In the genomic region with DNA sequence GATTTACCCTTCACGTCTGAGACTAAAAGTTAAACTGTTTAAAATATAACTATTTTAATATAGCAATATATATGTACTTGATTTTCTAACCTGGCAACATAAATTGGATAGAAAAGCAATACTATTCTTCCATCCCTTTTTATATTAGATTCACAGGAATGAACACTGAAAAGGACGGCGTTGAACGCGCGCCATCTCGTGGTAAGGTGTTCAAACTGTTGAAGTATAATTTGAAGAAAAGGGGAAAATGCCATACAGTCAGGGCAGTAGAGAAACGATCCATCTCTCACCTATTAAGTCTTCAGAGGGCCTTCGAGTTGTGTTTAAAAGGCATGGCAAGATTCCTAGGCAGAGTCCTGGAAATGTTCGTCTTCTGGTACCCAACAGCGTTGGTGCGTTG, we compare ENCODE assay signal across 8 mouse cellular contexts. TPM values are rescaled to one million over a fixed set of nuclear protein-coding genes. Genes with fewer than 3 reads are reported as not detected.
DNase-seq lines count a peak whose midpoint lies in the region; ATAC-seq and TF ChIP-seq lines count a peak whose summit lies in the region.

No protein-coding gene starts in this region.

- no peaks in the 10 kb centered on the region for H3K36me3 ChIP-seq in hindbrain, embryonic 10.5 days
- H3K36me3 ChIP-seq in hindbrain, embryonic 13.5 days: no peaks in the 10 kb centered on the region
- no peaks in the 10 kb centered on the region for H3K36me3 ChIP-seq in C2C12 (ENCODE audit: control insufficient read depth, insufficient read depth)
- no peaks in the 10 kb centered on the region for H3K36me3 ChIP-seq in forebrain, embryonic 16.5 days (ENCODE audit: control insufficient read depth, insufficient read depth)
- H3K36me3 ChIP-seq in midbrain, embryonic 15.5 days (replicated peaks): no peaks in the 10 kb centered on the region

- ATAC-seq in hindbrain, embryonic 13.5 days (ENCODE audit: low FRiP score): no peak
- ATAC-seq in forebrain, embryonic 16.5 days: peak; percentile 26; the same call in 1 of the 2 replicates
- peak; percentile 69 for ATAC-seq in midbrain, embryonic 15.5 days (replicated peaks)

- H3K27ac ChIP-seq in hindbrain, embryonic 10.5 days: no peak overlapping the region
- H3K27ac ChIP-seq in hindbrain, embryonic 13.5 days: no peak overlapping the region
- no peak overlapping the region for H3K27ac ChIP-seq in forebrain, embryonic 16.5 days (ENCODE audit: low read length)
- H3K27ac ChIP-seq in midbrain, embryonic 15.5 days: no peak overlapping the region

- no peaks in the 10 kb centered on the region for H3K27me3 ChIP-seq in hindbrain, embryonic 10.5 days (ENCODE audit: insufficient read depth, poor library complexity, severe bottlenecking)
- H3K27me3 ChIP-seq in hindbrain, embryonic 13.5 days: no peaks in the 10 kb centered on the region
- H3K27me3 ChIP-seq in C2C12 (ENCODE audit: control insufficient read depth, insufficient read depth, insufficient read length): peaks cover 3% of the 10 kb centered on the region
- H3K27me3 ChIP-seq in forebrain, embryonic 16.5 days (replicated peaks; ENCODE audit: control insufficient read depth, insufficient read depth, low read length): no peaks in the 10 kb centered on the region
- H3K27me3 ChIP-seq in midbrain, embryonic 15.5 days (replicated peaks): no peaks in the 10 kb centered on the region

- no peaks in the 10 kb centered on the region for H3K9me3 ChIP-seq in hindbrain, embryonic 10.5 days
- no peaks in the 10 kb centered on the region for H3K9me3 ChIP-seq in hindbrain, embryonic 13.5 days
- no peaks in the 10 kb centered on the region for H3K9me3 ChIP-seq in forebrain, embryonic 16.5 days (ENCODE audit: control insufficient read depth, low read length)
- H3K9me3 ChIP-seq in midbrain, embryonic 15.5 days: no peaks in the 10 kb centered on the region

- no peak overlapping the region for H3K4me3 ChIP-seq in hindbrain, embryonic 10.5 days
- H3K4me3 ChIP-seq in hindbrain, embryonic 13.5 days: no peak overlapping the region
- H3K4me3 ChIP-seq in C2C12 (ENCODE audit: insufficient read depth, poor library complexity, severe bottlenecking): no peak overlapping the region
- H3K4me3 ChIP-seq in forebrain, embryonic 16.5 days (replicated peaks; ENCODE audit: low read length): no peak overlapping the region
- no peak overlapping the region for H3K4me3 ChIP-seq in midbrain, embryonic 15.5 days

- WGBS in hindbrain, embryonic 10.5 days: 20% methylated on average over 12 of the region's 12 CpGs
- 23% methylated on average over 12 of the region's 12 CpGs for WGBS in hindbrain, embryonic 13.5 days
- WGBS in forebrain, embryonic 16.5 days: 21% methylated on average over 12 of the region's 12 CpGs
- 21% methylated on average over 12 of the region's 12 CpGs for WGBS in midbrain, embryonic 15.5 days

- TF ChIP-seq CTCF in C2C12 (IDR thresholded peaks at IDR 0.05; ENCODE audit: control insufficient read depth, insufficient read depth, insufficient read length): peak; percentile 26

- no peaks in the 10 kb centered on the region for H3K79me2 ChIP-seq in C2C12 (ENCODE audit: control insufficient read depth, insufficient read depth)

- no peak overlapping the region for H3ac ChIP-seq in C2C12 (ENCODE audit: control insufficient read depth, insufficient read length, low read depth)

- no peak overlapping the region for H3K9ac ChIP-seq in hindbrain, embryonic 13.5 days
- no peak overlapping the region for H3K9ac ChIP-seq in forebrain, embryonic 16.5 days (replicated peaks; ENCODE audit: low read depth, low read length)
- H3K9ac ChIP-seq in midbrain, embryonic 15.5 days: no peak overlapping the region

- no peaks in the 10 kb centered on the region for H3K4me1 ChIP-seq in hindbrain, embryonic 10.5 days (replicated peaks)
- no peaks in the 10 kb centered on the region for H3K4me1 ChIP-seq in hindbrain, embryonic 13.5 days (replicated peaks)
- no peaks in the 10 kb centered on the region for H3K4me1 ChIP-seq in forebrain, embryonic 16.5 days (replicated peaks; ENCODE audit: control insufficient read depth, insufficient read depth, low read length)
- no peaks in the 10 kb centered on the region for H3K4me1 ChIP-seq in midbrain, embryonic 15.5 days

- H3K79me3 ChIP-seq in C2C12 (ENCODE audit: low read depth): no peaks in the 10 kb centered on the region

- H3K4me2 ChIP-seq in hindbrain, embryonic 13.5 days: no peak overlapping the region
- no peak overlapping the region for H3K4me2 ChIP-seq in forebrain, embryonic 16.5 days (ENCODE audit: low read length)
- no peak overlapping the region for H3K4me2 ChIP-seq in midbrain, embryonic 15.5 days

- DNase-seq in hindbrain, embryonic 10.5 days (ENCODE audit: low spot score): peak; percentile 28
- peak; percentile 71 for DNase-seq in adrenal gland, postnatal 10 days
- DNase-seq in layer of hippocampus, postnatal 25 days (ENCODE audit: extremely low spot score in 1 of 2, low spot score in 1 of 2): peak; percentile 35 to 86
- no peak for DNase-seq in natural killer cell, adult 2 months (ENCODE audit: low spot score in 2 of 2)

TF ChIP-seq in C2C12, 6 proteins besides CTCF, POLR2A, EP300 and RAD21:
- no peak for TF ChIP-seq USF1 (IDR thresholded peaks at IDR 0.05; ENCODE audit: low read depth)
- no peak for TF ChIP-seq MYOD1 (IDR thresholded peaks at IDR 0.05; ENCODE audit: control insufficient read depth, insufficient read length, low read depth)
- no peak for TF ChIP-seq MAX (IDR thresholded peaks at IDR 0.05)
- TF ChIP-seq CEBPB (IDR thresholded peaks at IDR 0.05; ENCODE audit: low read depth): no peak
- no peak for TF ChIP-seq FOSL1 (IDR thresholded peaks at IDR 0.05; ENCODE audit: insufficient read depth, low read length, poor library complexity, severe bottlenecking)
- TF ChIP-seq MYOG (IDR thresholded peaks at IDR 0.05; ENCODE audit: control insufficient read depth, extremely low read depth, insufficient read length): no peak
TF ChIP-seq in C2C12: peak in this region for 0.

RNA-seq across cellular contexts. Expression of gene Fbxo5, which starts 14.7 kb away (rescaled TPM):
- polyA plus RNA-seq in hindbrain, embryonic 10.5 days (2016; fragmentation: Nextera tagmentation; extraction: Ambion mirVana): 84.4 and 109 TPM in 2 replicates
- 18.7 and 19.8 TPM in 2 replicates for polyA plus RNA-seq in hindbrain, embryonic 13.5 days (2015; fragmentation: Nextera tagmentation; extraction: Ambion mirVana)
- polyA plus RNA-seq in C2C12 (2012; fragmentation: generic; extraction: Trizol): 19.9 TPM
- total RNA-seq in adrenal gland, postnatal 10 days (2021): 10 to 100 TPM in 1 of 2 experiments, 1 to 10 TPM in 1; 9.7 to 14.8 TPM
- polyA plus RNA-seq in forebrain, embryonic 16.5 days (2015; fragmentation: Nextera tagmentation; extraction: Ambion mirVana): 32.7 and 34.5 TPM in 2 replicates
- 1 to 10 TPM; 1.0 to 1.3 TPM for total RNA-seq in layer of hippocampus, postnatal 25 days (2021)
- 11.5 and 12.0 TPM in 2 replicates for polyA plus RNA-seq in midbrain, embryonic 15.5 days (2015; fragmentation: Nextera tagmentation; extraction: Ambion mirVana)

RNA-seq across cellular contexts. Expression of gene Mtrf1l, which starts 33.1 kb away (rescaled TPM):
- 10.5 and 14.2 TPM in 2 replicates for polyA plus RNA-seq in hindbrain, embryonic 10.5 days (2016; fragmentation: Nextera tagmentation; extraction: Ambion mirVana)
- polyA plus RNA-seq in hindbrain, embryonic 13.5 days (2015; fragmentation: Nextera tagmentation; extraction: Ambion mirVana): 11.5 and 12.6 TPM in 2 replicates
- polyA plus RNA-seq in C2C12 (2012; fragmentation: generic; extraction: Trizol): 2.9 TPM
- total RNA-seq in adrenal gland, postnatal 10 days (2021): 10 to 100 TPM in 1 of 2 experiments, 1 to 10 TPM in 1; 8.9 to 12.6 TPM
- 10.1 and 12.0 TPM in 2 replicates for polyA plus RNA-seq in forebrain, embryonic 16.5 days (2015; fragmentation: Nextera tagmentation; extraction: Ambion mirVana)
- total RNA-seq in layer of hippocampus, postnatal 25 days (2021): 10 to 100 TPM; 11.4 TPM
- 10.6 and 12.7 TPM in 2 replicates for polyA plus RNA-seq in midbrain, embryonic 15.5 days (2015; fragmentation: Nextera tagmentation; extraction: Ambion mirVana)

Comparison
In these comparisons a context has a peak if more than half of its experiments do, and no peak if none do; other contexts are left out.
1. DNase-seq: peak in hindbrain, embryonic 10.5 days (single experiment), adrenal gland, postnatal 10 days (single experiment) and layer of hippocampus, postnatal 25 days (2 of 2); none in natural killer cell, adult 2 months (0 of 2).